Mouse (Mus musculus) small intestine, adult 2 months (tissue): ENCODE results near the gene Hbb-y.

Experiments
- CTCF ChIP-seq: fragments of 200-500 bp; IDR thresholded peaks from 2 replicates; pipeline ENCODE4 v1.5.1; 2012; ENCODE audit warnings: low read depth, mild to moderate bottlenecking, control low read depth, inconsistent platforms, low read length, moderate library complexity, mixed read lengths; ENCODE audit not compliant: insufficient replicate concordance, insufficient read length; ENCODE audit errors: extremely low read depth
- POLR2A ChIP-seq: fragments of 200-500 bp; IDR thresholded peaks from 2 replicates; pipeline ENCODE4 v1.6.1; 2012; ENCODE audit warnings: low read depth, mild to moderate bottlenecking, control low read depth, inconsistent platforms, low read length, moderate library complexity

GRCm38 (mm10) chr7:103854669-103855068 is 1.7 kb upstream of the Hbb-y start:
- TF ChIP-seq CTCF = no peak
- no peak for TF ChIP-seq POLR2A
